Mouse (Mus musculus) limb, embryonic 15.5 days (tissue): ENCODE measurements around the gene Plpp7. TPM values are rescaled to one million over a fixed set of nuclear protein-coding genes. Genes with fewer than 3 reads are reported as not detected.

Experiments
- ATAC-seq: fragments of 200-750 bp; cut with Nextera tagmentation; 2 replicates; pipeline ENCODE4 v1.8.0; 2017; ENCODE audit warnings: low read depth, moderate TSS enrichment; ENCODE audit not compliant: insufficient number of reproducible peaks, low FRiP score, low TSS enrichment
- H3K27ac ChIP-seq: fragments of 300-500 bp; sonication (generic); 2 replicates; pipeline ENCODE4 v1.5.1; 2015; ENCODE audit warnings: moderate library complexity, mild to moderate bottlenecking, inconsistent platforms
- H3K27me3 ChIP-seq: fragments of 300-500 bp; sonication (generic); 2 replicates; pipeline ENCODE4 v1.6.1; 2015; ENCODE audit warnings: inconsistent platforms
- H3K36me3 ChIP-seq: fragments of 300-500 bp; sonication (generic); 2 replicates; pipeline ENCODE4 v1.6.1; 2015; ENCODE audit warnings: inconsistent platforms
- H3K4me1 ChIP-seq: fragments of 300-500 bp; sonication (generic); 2 replicates; pipeline ENCODE4 v1.6.1; 2015; ENCODE audit warnings: inconsistent platforms
- H3K4me2 ChIP-seq: fragments of 300-500 bp; sonication (generic); 2 replicates; pipeline ENCODE4 v1.6.1; 2015; ENCODE audit warnings: mild to moderate bottlenecking, inconsistent platforms
- H3K4me3 ChIP-seq: fragments of 300-500 bp; sonication (generic); 2 replicates; pipeline ENCODE4 v1.5.1; 2015; ENCODE audit warnings: mild to moderate bottlenecking, inconsistent platforms
- H3K9ac ChIP-seq: fragments of 300-500 bp; sonication (generic); 2 replicates; pipeline ENCODE4 v1.6.1; 2015; ENCODE audit warnings: inconsistent platforms
- H3K9me3 ChIP-seq: fragments of 300-500 bp; sonication (generic); 2 replicates; pipeline ENCODE4 v1.6.1; 2016; ENCODE audit warnings: inconsistent platforms
- WGBS: fragments of 180-500 bp; shearing (Covaris S2); methylation state at CpG from one replicate; pipeline ENCODE4 v1.1.7; 2015; 5-methylcytosine and 5-hydroxymethylcytosine counted together
- polyA plus RNA-seq: library from polyadenylated mRNA; unstranded; fragments of >200 nt; fragmentation: Nextera tagmentation; extraction: Ambion mirVana; gene quantifications from 2 replicates; pipeline ENCODE4 v1.2.1, GENCODE M21; 2015

Gene Plpp7
- polyA plus RNA-seq, 1 experiment from 2014 or later, result 7.2 TPM

DNA sequence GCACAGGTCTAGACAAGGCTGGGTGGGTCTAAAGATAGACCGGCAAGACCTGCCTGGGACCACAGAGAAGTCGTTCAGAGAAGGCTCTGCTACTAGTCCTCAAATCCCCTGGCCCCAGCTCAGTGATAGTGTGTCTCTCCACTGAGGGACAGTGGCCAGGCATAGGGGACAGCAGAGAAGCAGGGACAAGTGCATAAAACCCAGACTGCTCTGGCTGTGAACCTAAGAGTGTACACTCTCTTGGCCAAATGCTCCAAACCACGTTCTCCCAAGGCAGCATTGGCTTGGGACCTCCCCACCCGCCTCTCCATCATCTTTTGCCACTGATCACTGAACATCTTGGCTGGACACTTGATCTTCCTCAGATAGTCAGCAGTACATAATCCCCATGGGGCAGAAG is 7.7 kb upstream of the Plpp7 start:
- Histone ChIP-seq H3K36me3 (no peaks in the 10 kb centered on the region), H3K9ac (no peak overlapping the region), H3K4me3 (no peak overlapping the region), H3K9me3 (no peaks in the 10 kb centered on the region), H3K4me2 (no peak overlapping the region), H3K27me3 (peaks cover 58% of the 10 kb centered on the region), H3K27ac (no peak overlapping the region), H3K4me1 (peaks cover 30% of the 10 kb centered on the region)
- 49% methylated on average over 4 of the region's 4 CpGs for WGBS
- ATAC-seq, result no peak

- Histone ChIP-seq H3K27ac (peak overlapping the region; percentile 6; the same call in 1 of the 2 replicates), H3K4me3 (peak overlapping the region; percentile 28), H3K4me2 (peak overlapping the region; percentile 57), H3K9me3 (no peaks in the 10 kb centered on the region), H3K36me3 (no peaks in the 10 kb centered on the region), H3K4me1 (peaks cover 25% of the 10 kb centered on the region), H3K9ac (peak overlapping the region; percentile 31; the same call in 1 of the 2 replicates), H3K27me3 (peaks cover 49% of the 10 kb centered on the region)
- no peak for ATAC-seq
- WGBS, result 5% methylated on average over 35 of the region's 35 CpGs
Measured at GRCm38 (mm10) chr2:32088372-32088981, 6.9 kb upstream of the Plpp7 start.

- no peaks in the 10 kb centered on the region for H3K9me3 ChIP-seq
- ATAC-seq, result no peak
- peaks cover 14% of the 10 kb centered on the region for H3K4me1 ChIP-seq
- 69% methylated on average over 3 of the region's 3 CpGs for WGBS
- H3K4me3 ChIP-seq, result no peak overlapping the region
- H3K4me2 ChIP-seq, result no peak overlapping the region
- peaks cover 38% of the 10 kb centered on the region for H3K27me3 ChIP-seq
- no peak overlapping the region for H3K27ac ChIP-seq
- no peaks in the 10 kb centered on the region for H3K36me3 ChIP-seq
- H3K9ac ChIP-seq, result no peak overlapping the region
Measured at GRCm38 (mm10) chr2:32089606-32090005, 5.7 kb upstream of the Plpp7 start.

DNA sequence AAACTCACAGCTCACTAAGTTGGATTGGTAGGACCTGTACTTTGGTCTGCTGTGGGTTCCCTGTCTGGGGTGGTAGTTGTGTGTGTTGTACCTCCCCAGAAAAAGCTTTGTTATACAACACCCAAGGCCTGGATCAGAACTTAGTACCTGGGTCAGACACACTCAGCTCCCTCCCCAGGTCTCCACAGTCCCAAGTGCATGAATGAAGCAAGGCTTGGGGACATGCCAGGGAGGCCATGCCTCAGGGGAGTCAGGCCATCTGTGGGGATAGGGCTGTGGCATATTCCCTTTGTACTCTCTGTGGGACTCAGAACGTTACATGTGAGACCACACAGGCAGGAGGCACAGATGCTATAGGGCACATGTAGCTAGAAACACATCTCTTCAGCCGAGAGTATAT is 5.2 kb upstream of the Plpp7 start:
- Histone ChIP-seq H3K4me2 (no peak overlapping the region), H3K9me3 (no peaks in the 10 kb centered on the region), H3K4me3 (no peak overlapping the region), H3K4me1 (peaks cover 14% of the 10 kb centered on the region), H3K36me3 (no peaks in the 10 kb centered on the region), H3K9ac (no peak overlapping the region), H3K27me3 (peaks cover 34% of the 10 kb centered on the region), H3K27ac (no peak overlapping the region)
- 67% methylated on average over 2 of the region's 2 CpGs for WGBS
- no peak for ATAC-seq

GRCm38 (mm10) chr2:32091956-32092355 is 3.4 kb upstream of the Plpp7 start:
- Histone ChIP-seq H3K9ac (no peak overlapping the region), H3K4me2 (no peak overlapping the region), H3K36me3 (no peaks in the 10 kb centered on the region), H3K27ac (no peak overlapping the region), H3K27me3 (peaks cover 16% of the 10 kb centered on the region), H3K4me3 (no peak overlapping the region), H3K4me1 (peaks cover 25% of the 10 kb centered on the region), H3K9me3 (no peaks in the 10 kb centered on the region)
- WGBS, result 61% methylated on average over 3 of the region's 3 CpGs
- no peak for ATAC-seq

- Histone ChIP-seq H3K9me3 (no peaks in the 10 kb centered on the region), H3K4me1 (peaks cover 13% of the 10 kb centered on the region), H3K9ac (no peak overlapping the region), H3K27ac (no peak overlapping the region), H3K27me3 (no peaks in the 10 kb centered on the region; the same call in 1 of the 2 replicates), H3K4me2 (no peak overlapping the region), H3K4me3 (no peak overlapping the region), H3K36me3 (no peaks in the 10 kb centered on the region; the same call in 1 of the 2 replicates)
- WGBS, result 84% methylated on average over 7 of the region's 7 CpGs
- ATAC-seq, result no peak
Measured at GRCm38 (mm10) chr2:32094001-32094707, 1.2 kb upstream of the Plpp7 start.

GRCm38 (mm10) chr2:32096122-32096420 is 743 bp downstream of the Plpp7 start:
- peak overlapping the region; percentile 47 for H3K4me2 ChIP-seq
- H3K36me3 ChIP-seq, result no peaks in the 10 kb centered on the region; the same call in 1 of the 2 replicates
- peak overlapping the region; percentile 50; the same call in 1 of the 2 replicates for H3K27ac ChIP-seq
- no peaks in the 10 kb centered on the region for H3K9me3 ChIP-seq
- peaks cover 11% of the 10 kb centered on the region for H3K4me1 ChIP-seq
- WGBS, result 79% methylated on average over 10 of the region's 10 CpGs
- no peak for ATAC-seq
- peak overlapping the region; percentile 36 for H3K4me3 ChIP-seq
- peak overlapping the region; percentile 33; the same call in 1 of the 2 replicates for H3K9ac ChIP-seq
- H3K27me3 ChIP-seq, result no peaks in the 10 kb centered on the region; the same call in 1 of the 2 replicates

DNA sequence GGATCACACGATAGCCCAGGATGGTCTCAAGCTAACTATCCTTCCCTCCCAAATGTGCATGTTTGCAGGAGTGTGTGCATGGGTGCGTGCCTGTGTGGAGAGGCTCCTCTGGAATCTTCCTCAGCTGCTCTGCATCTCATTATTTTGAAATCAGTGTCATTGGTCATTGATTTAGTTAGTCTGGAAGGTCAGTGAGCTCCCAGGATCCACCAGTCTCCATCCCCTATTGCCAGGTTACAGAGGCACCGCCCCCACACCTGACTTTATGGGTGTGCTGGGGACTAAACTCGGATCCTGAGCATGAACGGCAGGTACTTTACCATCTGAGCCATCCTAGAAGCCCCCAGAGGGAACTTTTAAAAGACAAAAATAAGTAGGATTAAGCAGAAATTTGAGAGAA is 7.6 kb downstream of the Plpp7 start:
- ATAC-seq, result no peak
- no peaks in the 10 kb centered on the region; the same call in 1 of the 2 replicates for H3K27me3 ChIP-seq
- 51% methylated on average over 5 of the region's 5 CpGs for WGBS
- no peaks in the 10 kb centered on the region for H3K4me1 ChIP-seq
- H3K27ac ChIP-seq, result no peak overlapping the region
- H3K4me3 ChIP-seq, result no peak overlapping the region
- no peak overlapping the region for H3K9ac ChIP-seq
- H3K9me3 ChIP-seq, result no peaks in the 10 kb centered on the region
- no peak overlapping the region for H3K4me2 ChIP-seq
- H3K36me3 ChIP-seq, result no peaks in the 10 kb centered on the region; the same call in 1 of the 2 replicates

DNA sequence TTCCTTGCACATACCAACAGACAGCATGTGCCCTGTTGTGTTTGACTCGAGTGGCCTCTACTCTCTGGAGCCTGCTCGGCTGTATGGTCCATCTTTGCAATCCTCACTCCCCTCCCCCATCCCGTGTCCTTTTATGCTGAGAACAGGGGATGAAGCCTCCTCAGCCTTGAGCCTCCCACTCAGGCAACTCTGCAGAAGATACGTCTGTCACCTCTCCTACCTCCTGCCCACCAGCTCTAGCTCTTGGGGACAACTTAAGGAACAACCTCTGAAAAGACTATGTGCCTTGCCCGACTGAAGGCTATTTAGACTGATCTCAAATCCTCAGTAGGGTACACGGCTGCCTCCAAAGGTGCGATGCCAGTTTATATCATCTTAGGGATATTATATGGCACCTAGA is 8.2 kb downstream of the Plpp7 start:
- 76% methylated on average over 7 of the region's 7 CpGs for WGBS

GRCm38 (mm10) chr2:32104122-32104521 is 8.8 kb downstream of the Plpp7 start:
- no peaks in the 10 kb centered on the region; the same call in 1 of the 2 replicates for H3K36me3 ChIP-seq
- H3K4me2 ChIP-seq, result no peak overlapping the region
- no peaks in the 10 kb centered on the region for H3K4me1 ChIP-seq
- no peak for ATAC-seq
- no peak overlapping the region for H3K4me3 ChIP-seq
- no peaks in the 10 kb centered on the region for H3K27me3 ChIP-seq
- H3K27ac ChIP-seq, result no peak overlapping the region; the same call in 1 of the 2 replicates
- 83% methylated on average over 7 of the region's 7 CpGs for WGBS
- no peak overlapping the region for H3K9ac ChIP-seq
- no peaks in the 10 kb centered on the region for H3K9me3 ChIP-seq

More for the DNA sequence above, 8.2 kb downstream of the Plpp7 start:
- Histone ChIP-seq H3K27me3 (no peaks in the 10 kb centered on the region), H3K9me3 (no peaks in the 10 kb centered on the region), H3K4me1 (no peaks in the 10 kb centered on the region), H3K4me2 (no peak overlapping the region), H3K36me3 (no peaks in the 10 kb centered on the region; the same call in 1 of the 2 replicates), H3K4me3 (no peak overlapping the region), H3K27ac (no peak overlapping the region), H3K9ac (no peak overlapping the region)
- no peak for ATAC-seq

- no peaks in the 10 kb centered on the region for H3K9me3 ChIP-seq
- H3K36me3 ChIP-seq, result no peaks in the 10 kb centered on the region
- H3K4me3 ChIP-seq, result no peak overlapping the region
- no peak overlapping the region for H3K27ac ChIP-seq
- WGBS, result 78% methylated on average over 16 of the region's 16 CpGs
- H3K4me2 ChIP-seq, result no peak overlapping the region
- no peaks in the 10 kb centered on the region for H3K27me3 ChIP-seq
- H3K9ac ChIP-seq, result no peak overlapping the region
- H3K4me1 ChIP-seq, result no peaks in the 10 kb centered on the region
- ATAC-seq, result no peak
Measured at GRCm38 (mm10) chr2:32105117-32105913, 10.0 kb downstream of the Plpp7 start.

DNA sequence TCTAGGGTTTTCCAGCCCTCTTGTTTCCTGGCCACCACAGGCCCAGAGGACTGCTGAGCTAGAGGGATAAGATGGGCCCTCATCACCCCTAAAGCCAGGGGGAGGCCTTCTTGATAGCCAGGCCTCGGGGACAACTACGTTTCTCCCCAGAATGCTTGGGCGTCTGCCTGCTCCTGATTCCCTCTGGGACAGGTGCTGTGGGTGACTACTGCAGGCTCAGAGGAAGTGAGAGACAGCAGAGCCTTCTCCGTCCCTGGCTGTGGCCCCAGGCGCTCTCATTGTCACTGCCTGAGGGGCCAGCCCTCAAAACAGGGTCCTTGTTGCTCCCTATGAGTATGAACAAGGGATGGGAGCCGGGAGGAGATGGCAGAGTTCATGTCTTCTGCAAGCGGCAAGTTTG is 10.6 kb downstream of the Plpp7 start:
- H3K4me2 ChIP-seq, result no peak overlapping the region
- no peak overlapping the region for H3K27ac ChIP-seq
- no peaks in the 10 kb centered on the region for H3K4me1 ChIP-seq
- H3K9ac ChIP-seq, result no peak overlapping the region
- no peaks in the 10 kb centered on the region for H3K27me3 ChIP-seq
- 73% methylated on average over 7 of the region's 7 CpGs for WGBS
- H3K9me3 ChIP-seq, result no peaks in the 10 kb centered on the region
- no peak for ATAC-seq
- H3K4me3 ChIP-seq, result no peak overlapping the region
- no peaks in the 10 kb centered on the region for H3K36me3 ChIP-seq
